Mouse (Mus musculus): ENCODE measurements at regions not wholly inside any gene's neighbourhood (a gene's known extent, or its start where the extent isn't known, plus 50 kb on each side); places are given as distances from the start of the nearest gene placed in this dataset.

DNA sequence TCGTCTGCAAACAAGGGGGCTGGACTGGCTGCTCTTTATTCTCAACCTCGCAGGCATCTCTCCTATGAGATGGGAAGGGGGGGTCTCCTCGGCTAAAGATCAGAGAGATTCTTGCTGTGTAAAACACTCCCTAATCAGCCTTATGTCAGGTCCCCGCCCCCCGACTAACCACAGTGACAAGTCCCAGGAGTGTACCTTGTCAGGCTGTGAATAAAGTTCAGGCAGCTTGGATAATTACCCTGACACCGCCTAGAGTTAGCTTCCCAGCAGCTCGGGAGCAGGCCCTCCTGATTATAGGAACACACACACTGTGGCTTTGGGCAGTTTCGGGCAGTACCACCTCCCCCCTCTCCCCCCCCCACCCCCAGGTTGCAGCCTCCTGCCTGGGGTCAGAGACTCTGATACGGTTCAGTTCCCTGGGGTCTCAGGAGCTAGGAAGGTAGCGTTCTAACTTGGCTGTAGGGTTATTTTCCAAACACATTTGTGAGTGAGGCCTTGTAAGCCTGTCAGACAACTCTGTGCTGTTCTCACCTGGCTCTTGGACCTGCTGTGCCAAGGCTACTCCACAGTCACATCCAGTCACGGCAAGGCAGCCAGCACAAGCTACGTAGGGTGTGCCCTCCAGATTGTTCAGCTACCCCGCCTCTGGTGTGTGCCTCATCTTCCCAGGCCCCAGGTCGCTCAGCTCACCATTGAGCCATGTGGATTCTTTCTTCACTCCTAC, 461.0 kb upstream of the Zmiz1 start:
- DNase-seq (ENCODE audit: low read depth, low spot score): no peak

DNA sequence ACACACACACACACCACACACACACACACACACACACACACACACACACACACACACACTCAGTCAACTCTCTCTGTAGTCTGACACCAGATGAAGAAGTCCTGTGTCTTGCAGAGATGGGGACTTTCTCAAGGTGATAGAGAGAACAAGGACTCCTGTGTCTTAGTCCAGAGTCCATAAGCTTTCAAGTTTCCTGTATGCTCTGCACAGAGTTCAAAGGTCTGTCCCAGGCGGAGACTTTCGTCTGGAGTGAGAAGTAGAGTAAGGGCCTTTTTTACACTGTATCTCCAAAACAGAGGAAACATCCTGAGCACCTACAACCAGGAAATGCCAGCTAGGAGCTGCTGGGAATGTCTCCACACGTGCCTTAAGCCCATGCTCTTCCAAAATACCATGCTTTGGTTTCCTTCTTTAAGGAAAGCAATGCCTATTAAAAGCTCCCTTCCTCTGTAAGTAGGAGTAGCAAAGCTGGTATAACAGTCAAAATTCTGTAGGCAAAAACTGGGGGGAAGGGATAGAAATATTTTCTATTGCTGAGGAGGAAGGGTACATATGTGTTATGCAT, 459.9 kb upstream of the Zmiz1 start:
- DNase-seq (ENCODE audit: low read depth, low spot score): no peak

DNA sequence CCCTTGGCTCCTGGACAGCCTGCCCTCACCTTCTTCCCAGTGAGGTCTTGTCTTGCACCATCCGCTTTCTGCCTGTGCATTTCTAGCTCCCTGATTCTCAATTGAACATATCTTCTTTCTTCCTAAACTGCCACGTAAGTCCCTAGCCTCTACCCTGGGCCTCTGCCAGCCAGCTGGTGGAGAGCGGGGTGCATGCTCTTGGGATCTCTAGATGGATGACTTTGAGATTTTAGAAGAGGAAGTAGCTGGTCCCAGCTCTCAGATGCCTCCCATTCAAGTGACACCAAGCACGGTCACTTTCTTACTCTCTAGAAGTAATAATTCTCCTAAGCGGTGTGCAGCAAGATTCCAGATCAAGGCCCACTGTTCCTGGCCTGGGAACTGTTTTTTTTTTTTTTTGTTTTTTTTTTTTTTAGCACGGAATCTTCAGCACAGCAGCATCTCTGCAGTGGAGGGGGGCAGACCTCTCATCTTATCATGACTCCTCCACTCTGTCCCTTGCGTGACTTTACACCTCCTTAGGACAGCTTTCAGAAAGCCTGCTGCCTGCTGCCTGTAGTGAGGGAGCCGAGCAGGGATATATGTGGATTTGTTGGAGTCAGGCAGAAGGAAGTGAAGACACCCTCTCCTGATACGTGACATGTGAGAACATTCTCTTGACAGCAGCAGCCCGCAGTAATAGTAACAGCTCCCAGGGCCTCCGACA, 453.6 kb upstream of the Zmiz1 start:
- DNase-seq (ENCODE audit: low read depth, low spot score): no peak

DNA sequence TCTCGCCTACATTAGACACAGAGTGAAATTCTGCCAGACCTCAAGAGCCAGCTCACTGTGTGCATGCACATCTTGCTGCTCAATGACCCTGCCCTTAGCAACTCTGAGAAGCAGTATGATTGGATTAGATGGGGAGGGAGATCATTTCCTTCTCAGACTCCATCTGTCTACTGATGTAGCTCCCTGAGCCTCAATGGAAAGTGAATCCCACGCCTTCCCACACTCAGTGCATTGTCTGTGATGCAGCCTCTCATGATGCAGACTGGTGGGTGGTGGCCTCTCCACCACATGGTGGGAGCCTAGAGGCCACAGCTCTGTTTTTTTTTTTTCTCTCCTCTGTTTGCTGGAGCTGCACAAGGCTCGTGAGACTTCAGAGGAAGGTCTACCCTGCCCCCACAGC, 447.1 kb upstream of the Zmiz1 start:
- DNase-seq (ENCODE audit: low read depth, low spot score): no peak

DNA sequence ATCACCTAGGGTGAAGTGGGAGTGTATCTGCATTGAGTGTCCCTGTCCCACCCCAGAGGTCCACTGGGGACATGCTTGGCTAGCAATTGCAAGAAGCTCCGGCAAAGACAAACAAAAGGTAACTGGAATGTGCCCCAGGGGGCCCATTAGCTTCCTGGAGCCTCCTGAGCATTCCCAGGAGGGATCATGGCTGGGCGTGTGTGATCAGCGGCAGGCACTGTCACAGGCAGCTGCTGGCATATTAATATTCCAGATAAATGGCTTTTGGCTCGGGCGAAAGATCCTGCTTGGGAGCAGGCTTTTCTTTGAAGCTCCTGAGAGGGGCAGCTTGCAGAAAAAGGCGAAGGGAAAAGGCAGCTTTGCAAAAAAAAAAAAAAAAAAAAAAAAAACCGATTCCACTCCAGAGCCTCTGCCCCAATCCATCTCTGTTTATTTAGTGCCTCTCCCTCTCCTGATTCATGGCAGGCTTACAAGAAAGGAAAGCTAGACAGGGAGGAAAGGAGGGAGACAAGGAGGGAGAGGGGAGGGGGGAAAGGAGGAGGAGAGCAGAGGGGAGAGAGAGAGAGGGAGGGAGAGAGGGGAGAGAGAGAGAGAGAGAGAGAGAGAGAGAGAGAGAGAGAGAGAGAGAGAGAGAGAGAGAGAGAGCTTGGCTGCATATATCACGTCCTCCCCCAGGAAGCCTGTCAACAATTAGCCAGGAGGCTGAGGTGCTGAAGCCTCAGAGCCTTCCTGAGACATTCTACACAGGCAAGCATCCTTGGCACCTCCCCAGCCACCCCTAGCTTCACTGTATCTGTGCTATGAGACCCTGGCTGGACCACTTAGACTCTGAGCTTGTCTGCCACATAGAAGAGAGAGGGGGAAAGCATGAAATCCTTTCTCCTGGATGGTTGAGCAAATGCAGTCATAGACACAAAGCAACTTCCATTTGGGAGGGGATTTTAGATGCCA, 443.4 kb upstream of the Zmiz1 start:
- DNase-seq (ENCODE audit: low read depth, low spot score): peak; percentile 61

DNA sequence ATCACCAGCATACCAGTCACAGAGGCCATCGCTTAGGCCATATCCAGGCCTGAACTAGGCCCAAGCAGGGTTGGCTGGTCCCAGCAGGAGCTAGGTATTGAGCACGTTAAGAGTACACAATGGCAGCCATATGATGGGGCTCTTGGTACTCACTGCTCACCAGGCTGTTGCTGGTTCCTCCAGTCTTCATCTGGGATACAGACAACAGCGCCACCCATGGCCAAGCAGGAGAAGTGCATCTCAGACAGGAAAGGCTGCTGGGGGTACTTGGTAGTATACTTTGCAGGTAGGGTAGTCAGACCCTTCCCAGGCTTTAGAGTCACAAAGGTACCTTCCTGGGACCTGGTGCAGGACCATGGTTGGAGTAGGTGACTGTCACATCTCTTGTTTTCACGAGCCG, 441.1 kb upstream of the Zmiz1 start:
- DNase-seq (ENCODE audit: low read depth, low spot score): peak; percentile 47

DNA sequence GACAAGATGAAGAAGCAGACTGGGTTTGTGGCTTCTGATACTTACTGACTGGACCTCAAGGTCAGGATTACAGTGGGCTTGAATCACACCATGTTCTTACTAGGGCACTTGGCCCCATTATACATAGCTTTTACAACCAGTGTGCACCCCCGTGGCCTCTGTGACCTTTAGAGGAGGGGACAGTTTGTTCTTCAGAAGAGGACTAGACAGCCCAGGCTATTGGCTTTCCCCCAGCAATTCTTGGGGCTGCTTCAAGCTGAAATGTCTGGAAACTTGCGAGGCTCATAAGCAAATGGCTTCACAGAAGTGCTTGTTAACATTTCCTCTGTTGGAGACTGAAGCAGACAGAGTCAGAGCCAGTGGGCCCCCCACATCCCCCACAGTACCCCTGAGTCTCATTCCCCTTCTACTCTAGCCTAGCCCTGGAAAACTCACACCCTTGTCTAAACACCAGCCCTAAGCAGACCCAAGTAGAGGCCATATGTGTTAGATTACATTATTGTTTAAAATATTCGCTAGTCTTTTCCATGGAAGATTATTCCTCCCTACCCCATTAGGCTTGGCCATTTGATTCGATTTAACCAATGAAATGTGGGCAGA, 439.6 kb upstream of the Zmiz1 start:
- no peak for DNase-seq (ENCODE audit: low read depth, low spot score)

DNA sequence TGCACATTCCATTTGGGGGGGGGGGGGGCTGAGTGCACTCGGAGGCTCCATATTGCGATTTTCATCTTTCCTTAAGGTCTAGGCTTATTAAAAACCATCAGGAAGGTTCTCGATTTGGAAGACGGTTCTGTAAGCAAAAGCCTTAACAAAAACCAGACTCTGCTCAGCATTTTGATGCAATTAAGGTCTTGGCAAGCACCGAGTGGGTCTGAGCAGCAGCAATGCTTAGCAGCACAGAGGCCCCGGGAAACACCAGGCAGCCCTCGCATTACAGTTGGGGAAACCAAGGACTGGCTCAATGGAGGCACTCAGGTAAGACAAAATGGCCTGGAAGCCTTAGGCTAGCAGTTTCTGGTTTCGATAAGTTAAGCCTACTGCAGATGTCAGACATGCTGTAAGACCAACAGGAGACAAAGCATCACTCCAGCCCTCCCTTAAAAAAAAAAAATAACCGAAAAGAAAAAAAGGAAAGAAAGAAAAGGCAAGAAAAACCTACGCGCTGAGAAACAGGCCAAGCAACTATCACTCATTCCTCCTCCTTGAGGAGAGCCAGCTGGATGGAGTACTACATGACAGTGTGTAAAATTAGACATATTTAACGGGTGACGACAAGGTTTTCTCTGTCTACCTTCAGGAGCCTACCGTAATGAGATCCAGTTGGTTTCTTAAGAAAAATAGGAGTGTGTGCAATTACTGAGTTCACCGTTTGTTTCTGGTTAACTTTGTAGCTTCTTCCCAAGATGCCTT, 436.3 kb upstream of the Zmiz1 start:
- no peak for DNase-seq (ENCODE audit: low read depth, low spot score)

DNA sequence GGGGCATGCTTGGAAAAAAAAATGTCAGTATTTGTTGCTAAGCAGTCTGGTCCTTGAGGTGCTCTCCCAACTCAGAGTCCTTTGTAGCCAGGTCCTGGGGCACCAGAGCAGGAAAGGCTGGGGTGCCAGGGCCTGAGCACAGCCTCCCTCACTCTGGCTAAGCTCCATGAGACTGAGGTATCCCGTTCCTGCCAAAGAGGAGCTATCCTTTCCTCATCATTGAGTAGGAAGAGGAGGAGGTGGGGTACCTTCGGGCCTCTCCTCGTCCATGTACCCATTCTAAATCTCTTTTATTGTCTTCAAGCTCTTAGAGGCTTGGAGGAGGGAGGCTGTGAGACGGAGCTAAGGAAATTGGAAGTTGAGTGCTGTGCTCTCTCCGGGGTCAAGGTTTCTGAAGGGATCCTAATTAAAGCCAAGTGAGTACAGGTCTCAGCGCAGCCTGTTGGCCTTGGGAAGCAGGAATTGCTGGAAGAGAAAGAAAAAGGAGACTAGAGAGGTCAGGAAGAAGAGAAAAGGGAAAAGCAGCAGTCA, 435.6 kb upstream of the Zmiz1 start:
- no peak for DNase-seq (ENCODE audit: low read depth, low spot score)

DNA sequence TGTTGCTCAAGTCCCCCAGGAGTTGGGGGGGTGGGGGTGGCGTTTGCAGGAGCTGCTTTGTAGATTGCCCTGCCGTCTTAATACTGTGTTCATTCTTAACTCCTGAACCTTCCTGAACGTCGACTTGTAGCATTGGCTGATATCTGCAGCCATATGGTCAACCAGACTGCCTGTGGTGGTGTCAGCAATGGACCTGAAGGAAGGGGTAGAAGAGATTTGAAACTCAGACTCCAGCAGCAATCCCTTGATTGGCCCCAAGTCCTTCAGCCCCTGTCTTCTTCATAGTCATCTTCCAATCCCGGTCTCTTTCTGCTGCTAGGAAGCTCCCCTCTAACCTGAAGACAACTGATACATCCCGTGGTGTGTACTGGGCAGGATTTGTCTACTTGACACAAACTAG, 433.9 kb upstream of the Zmiz1 start:
- no peak for DNase-seq (ENCODE audit: low read depth, low spot score)

DNA sequence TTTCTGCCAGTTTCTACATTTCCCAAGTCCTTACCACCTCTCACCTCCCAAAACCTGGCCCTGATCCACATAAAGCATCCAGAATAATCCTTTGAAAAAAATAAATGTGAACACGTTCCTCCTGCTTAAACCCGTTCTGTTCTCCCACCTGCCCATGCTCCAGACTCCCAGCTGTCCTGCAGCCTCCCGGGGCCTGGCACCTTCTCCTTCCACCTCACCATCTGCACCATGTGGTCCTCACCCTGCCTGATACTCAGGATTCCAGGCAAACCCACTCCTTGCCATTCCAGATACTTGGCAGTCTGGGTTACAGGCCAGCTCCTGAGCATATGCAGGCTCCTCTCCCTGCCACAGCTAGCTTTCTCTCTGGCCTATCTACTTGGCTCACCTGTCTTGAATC, 431.9 kb upstream of the Zmiz1 start:
- no peak for DNase-seq (ENCODE audit: low read depth, low spot score)

DNA sequence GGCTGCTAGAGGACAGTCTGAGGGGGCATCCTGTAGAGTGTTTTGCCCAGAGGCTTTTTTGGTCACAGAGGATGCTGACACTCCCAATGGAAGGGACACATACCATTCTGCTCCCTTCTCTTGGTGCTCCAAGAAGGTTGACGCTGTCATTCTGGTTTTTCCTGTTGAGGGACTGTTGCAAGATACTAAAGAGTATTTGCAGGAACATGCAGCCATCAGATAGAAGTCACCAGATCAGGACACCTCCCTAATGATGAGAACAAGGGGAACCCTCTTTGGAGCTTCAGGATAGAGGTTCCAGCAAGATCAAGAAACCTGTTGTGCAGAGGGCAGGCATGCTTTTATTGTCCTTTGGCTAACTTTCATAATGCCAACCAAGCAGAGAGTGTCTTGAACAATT, 431.1 kb upstream of the Zmiz1 start:
- no peak for DNase-seq (ENCODE audit: low read depth, low spot score)

DNA sequence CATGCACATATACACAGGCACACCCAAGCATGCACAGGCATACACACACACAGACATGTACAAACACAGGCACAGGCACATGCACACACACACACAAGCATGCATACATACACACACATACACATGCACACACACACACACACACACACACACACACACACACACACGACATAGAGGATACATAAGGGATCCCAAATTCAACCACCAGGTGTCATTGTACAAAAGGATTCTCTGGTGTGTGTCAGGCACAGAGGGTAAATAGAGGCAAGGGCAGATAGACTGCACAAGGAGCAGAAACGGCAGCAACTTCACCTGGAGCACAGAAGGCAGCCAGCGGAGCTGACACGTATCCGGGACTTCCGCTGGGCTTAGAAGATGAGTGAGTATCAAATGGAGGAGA, 428.1 kb upstream of the Zmiz1 start:
- DNase-seq (ENCODE audit: low read depth, low spot score): no peak

DNA sequence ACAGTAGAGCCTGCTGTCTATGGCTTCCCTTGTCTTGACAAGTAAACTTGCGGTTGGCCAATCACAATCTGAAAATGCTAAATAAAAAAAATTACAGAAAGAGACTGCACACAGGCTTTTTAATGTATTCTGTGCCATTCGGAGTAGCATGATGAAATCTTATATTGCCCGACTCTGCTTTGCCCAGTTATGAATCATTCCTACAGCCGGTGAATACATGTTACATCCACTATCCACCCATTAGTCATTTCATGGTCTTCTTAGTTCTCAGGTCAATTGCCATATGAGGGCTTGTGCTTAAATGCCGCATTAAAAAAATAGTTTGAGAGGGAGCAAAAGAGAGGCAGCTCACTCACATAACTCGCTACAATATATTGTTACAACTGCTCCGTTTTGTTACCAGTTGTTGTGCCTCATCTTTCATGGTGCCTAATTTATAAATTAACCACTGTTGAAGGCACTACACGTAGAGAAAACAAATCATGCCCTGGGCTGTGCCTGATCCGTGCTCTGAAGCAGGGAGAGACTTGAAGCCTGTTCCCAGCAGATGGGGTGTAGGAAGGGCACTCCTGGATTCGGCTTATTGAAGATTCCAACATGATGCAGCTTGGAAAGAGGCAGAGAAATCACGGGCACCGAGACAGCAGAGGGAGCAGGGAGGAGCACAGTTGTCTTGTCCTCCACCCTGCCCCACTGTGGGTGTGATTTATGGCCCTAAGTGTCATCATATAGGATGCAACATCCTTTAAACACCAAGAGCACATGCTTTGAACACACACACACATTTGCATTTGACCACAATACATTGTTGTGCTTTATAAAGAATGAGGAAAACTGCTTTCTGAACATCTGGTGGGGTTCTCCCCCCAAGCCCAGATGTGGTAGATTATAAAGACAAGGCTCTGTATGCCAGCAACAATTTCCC, 427.0 kb upstream of the Zmiz1 start:
- no peak for DNase-seq (ENCODE audit: low read depth, low spot score)

DNA sequence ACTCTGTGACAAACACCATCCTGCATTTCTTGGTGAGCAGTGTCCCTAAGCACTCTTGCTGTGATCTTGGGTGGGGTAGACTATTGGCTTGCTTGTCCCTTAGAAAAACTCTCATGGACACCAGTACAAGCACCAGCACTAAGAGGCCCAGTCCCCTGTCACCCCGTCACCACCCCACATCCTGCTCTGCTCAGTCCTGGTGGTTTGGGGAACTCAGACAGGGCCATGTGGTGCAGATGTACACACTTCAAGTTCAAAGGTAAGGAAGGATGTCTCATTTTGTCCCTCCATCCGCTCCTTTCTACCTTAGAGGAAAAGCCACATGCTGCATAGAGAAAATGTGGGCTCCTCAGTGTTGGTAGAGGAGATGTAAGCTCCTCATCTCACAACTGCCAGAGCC, 426.1 kb upstream of the Zmiz1 start:
- no peak for DNase-seq (ENCODE audit: low read depth, low spot score)

DNA sequence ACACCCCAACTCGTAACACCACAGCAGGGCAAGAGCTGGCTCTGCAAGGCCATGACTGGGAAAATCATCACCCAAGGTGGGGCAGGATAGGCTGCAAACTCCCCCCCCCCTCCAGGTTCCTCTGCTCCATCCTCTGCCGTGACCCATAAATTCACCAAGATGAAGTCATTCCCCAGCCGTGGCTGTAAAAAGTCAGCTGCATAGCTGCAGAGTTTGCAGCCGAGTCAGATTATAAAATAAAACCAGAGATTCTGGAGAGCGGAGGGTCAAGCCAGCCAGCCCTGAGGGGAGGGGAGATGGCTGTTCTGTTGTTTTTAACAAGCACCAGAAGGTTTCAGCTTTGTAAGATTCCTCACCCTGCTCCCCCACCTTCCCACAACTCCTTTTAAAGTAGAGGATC, 416.7 kb upstream of the Zmiz1 start:
- no peak for DNase-seq (ENCODE audit: low read depth, low spot score)

DNA sequence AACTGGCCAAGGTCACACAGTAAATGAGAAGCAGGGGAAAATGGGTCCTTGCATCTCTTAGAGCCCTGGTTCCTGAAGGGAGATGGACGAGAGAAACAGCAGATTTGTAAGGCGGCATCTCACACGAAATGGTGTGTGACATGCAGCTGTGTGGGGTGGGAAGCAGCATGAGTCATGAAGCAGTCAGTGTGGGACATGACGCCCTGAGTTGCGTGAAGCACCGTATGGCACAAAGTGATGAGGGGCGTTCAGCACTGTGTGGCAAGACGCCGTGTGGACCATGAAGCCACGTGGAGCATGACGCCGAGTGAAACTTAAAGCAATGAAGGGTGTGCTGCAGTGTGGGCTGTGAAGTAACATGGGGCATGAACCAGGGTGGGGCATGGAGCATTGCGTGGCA, 414.9 kb upstream of the Zmiz1 start:
- no peak for DNase-seq (ENCODE audit: low read depth, low spot score)

DNA sequence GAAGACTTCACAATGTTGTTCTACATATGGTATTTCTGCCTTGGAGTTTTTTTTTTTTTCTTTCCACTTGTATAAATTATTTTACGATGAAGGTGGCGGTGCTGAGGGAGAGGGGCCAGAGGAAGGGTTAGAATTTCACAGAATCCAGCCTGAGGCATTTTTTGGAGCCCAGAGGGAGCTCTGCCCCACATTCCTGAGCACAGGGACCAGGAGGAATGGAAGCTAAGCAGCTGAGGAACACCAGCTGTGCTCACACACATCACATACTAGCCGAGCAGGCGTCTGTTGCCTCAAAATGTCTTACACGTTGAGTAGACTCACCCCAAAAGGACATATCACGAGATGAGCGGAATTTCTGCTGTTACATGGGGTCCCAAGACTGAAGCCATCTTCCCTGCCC, 414.1 kb upstream of the Zmiz1 start:
- DNase-seq (ENCODE audit: low read depth, low spot score): no peak

DNA sequence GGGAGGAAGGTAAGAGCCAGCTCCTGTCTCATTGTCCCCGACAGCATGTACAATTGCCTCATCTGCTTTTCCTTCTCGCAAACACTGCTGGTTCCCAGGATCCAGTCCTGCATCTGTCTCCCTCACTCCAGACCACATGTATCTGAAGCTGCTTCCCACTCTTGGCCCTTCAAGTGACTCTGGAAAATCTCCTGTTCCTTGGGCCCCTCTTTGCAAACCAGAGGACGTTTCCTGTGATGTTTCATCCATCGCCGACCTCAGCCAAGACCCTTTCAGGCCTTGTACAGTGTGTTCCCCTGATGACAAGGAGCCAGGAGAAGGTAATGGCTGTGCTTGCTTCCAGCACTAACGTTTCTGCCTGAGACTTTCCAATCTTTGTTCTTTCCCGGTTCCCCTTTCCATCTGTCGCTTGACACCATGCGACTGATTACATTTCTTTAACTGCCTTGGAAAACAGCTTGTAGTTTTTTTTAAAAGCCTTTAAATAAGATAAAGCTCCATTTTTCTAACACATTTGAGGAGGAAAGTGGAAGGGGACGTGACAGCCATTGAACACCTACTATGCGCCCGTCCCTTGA, 408.2 kb upstream of the Zmiz1 start:
- DNase-seq (ENCODE audit: low read depth, low spot score): no peak
